ENCODE assay signal across 20 mouse cellular contexts in the genomic region with DNA sequence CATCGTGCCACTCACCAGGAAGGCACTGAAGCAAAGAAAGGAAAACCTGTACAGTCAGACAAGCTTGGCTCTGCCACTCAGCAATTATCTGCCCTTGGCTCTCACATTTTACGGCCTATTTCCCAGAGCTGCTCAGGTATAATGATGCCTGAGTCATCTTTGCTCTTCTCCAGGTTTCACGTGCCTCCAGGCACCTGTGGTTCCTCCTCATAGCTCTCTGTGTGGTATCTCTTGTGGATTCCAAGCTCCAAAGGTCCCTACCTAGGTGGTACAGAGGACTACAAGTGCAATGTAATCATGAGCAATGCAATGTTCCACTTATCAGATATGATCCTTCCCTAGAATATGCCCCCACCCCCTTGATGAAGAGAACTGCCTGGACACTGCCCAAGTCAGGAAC.
"Had no signal": no experiment of that assay in that cellular context is flagged by ENCODE, and none has a peak within 500 bp of the region (broad histone marks: within the 10 kb centered on the region; RNA-seq: fewer than 3 reads in every experiment).

No protein-coding gene starts in this region.

- H3K9me3 ChIP-seq: limb, embryonic 12.5 days; limb, embryonic 15.5 days; liver, embryonic 13.5 days; neural tube, embryonic 12.5 days; neural tube, embryonic 15.5 days; stomach, embryonic 15.5 days had no signal

- H3K4me2 ChIP-seq: limb, embryonic 12.5 days; limb, embryonic 15.5 days; liver, embryonic 13.5 days; midbrain, embryonic 11.5 days; neural tube, embryonic 12.5 days; neural tube, embryonic 15.5 days; stomach, embryonic 15.5 days had no signal

- H3K27me3 ChIP-seq: limb, embryonic 12.5 days; limb, embryonic 15.5 days; liver, embryonic 13.5 days; neural tube, embryonic 12.5 days; neural tube, embryonic 15.5 days; stomach, embryonic 15.5 days had no signal

- DNase-seq: kidney, adult 18-20 months; kidney, adult 9 months; kidney, postnatal 36 days; left cerebral cortex, postnatal 4 days; liver, embryonic 13.5 days; lung, adult 2 months; lung, postnatal 14 days; lung, postnatal 4 days; midbrain, embryonic 14.5 days; right cerebral cortex, adult 18-20 months; right cerebral cortex, postnatal 14 days; right cerebral cortex, postnatal 4 days; spleen, adult 18-20 months; thymus, postnatal 36 days had no signal

- H3K9ac ChIP-seq: limb, embryonic 12.5 days; limb, embryonic 15.5 days; liver, embryonic 13.5 days; neural tube, embryonic 12.5 days; neural tube, embryonic 15.5 days; stomach, embryonic 15.5 days had no signal

- H3K36me3 ChIP-seq: limb, embryonic 12.5 days; limb, embryonic 15.5 days; liver, embryonic 13.5 days; neural tube, embryonic 12.5 days; neural tube, embryonic 15.5 days; stomach, embryonic 15.5 days had no signal

- H3K27ac ChIP-seq: limb, embryonic 12.5 days; limb, embryonic 15.5 days; liver, embryonic 13.5 days; neural tube, embryonic 12.5 days; neural tube, embryonic 15.5 days; stomach, embryonic 15.5 days had no signal

- H3K4me3 ChIP-seq: limb, embryonic 12.5 days; limb, embryonic 15.5 days; liver, embryonic 13.5 days; neural tube, embryonic 12.5 days; neural tube, embryonic 15.5 days; stomach, embryonic 15.5 days had no signal

- H3K4me1 ChIP-seq: limb, embryonic 15.5 days; liver, embryonic 13.5 days; neural tube, embryonic 12.5 days; neural tube, embryonic 15.5 days; stomach, embryonic 15.5 days had no signal
